In genomic region chr1:154791544-154792174, GRCm38 (mm10) we compare ENCODE assay signal across 9 mouse cellular contexts.
A peak's percentile ranks its signal among the peaks of the same experiment; 100 is the strongest.
DNase-seq lines count a peak whose midpoint lies in the region; ATAC-seq and TF ChIP-seq lines count a peak whose summit lies in the region.
"Had no signal": no experiment of that assay in that cellular context is flagged by ENCODE, and none has a peak within 500 bp of the region (broad histone marks: within the 10 kb centered on the region; RNA-seq: fewer than 3 reads in every experiment).

No protein-coding gene starts in this region.

- H3K4me3 ChIP-seq in forebrain, embryonic 15.5 days: no peak overlapping the region
- H3K4me3 ChIP-seq in forebrain, embryonic 11.5 days (ENCODE audit: low read depth, low read length): no peak overlapping the region
- H3K4me3 ChIP-seq in E14TG2a.4 (replicated peaks; ENCODE audit: low read length): peak overlapping the region; percentile 37
- no peak overlapping the region for H3K4me3 ChIP-seq in embryonic facial prominence, embryonic 15.5 days (replicated peaks)

- no peak for TF ChIP-seq CTCF in E14TG2a.4 (conservative IDR thresholded peaks at IDR 0.05; ENCODE audit: low read length)

- H3K36me3 ChIP-seq in forebrain, embryonic 15.5 days: no peaks in the 10 kb centered on the region
- H3K36me3 ChIP-seq in forebrain, embryonic 11.5 days (ENCODE audit: control insufficient read depth, insufficient read depth, low read length): no peaks in the 10 kb centered on the region
- H3K36me3 ChIP-seq in E14TG2a.4 (ENCODE audit: insufficient read depth, low read length): no peaks in the 10 kb centered on the region
- H3K36me3 ChIP-seq in embryonic facial prominence, embryonic 15.5 days: no peaks in the 10 kb centered on the region

- no peak overlapping the region for H3K4me2 ChIP-seq in forebrain, embryonic 15.5 days (replicated peaks)
- H3K4me2 ChIP-seq in forebrain, embryonic 11.5 days (ENCODE audit: low read depth, low read length, severe bottlenecking): no peak overlapping the region
- no peak overlapping the region; the same call in 1 of the 2 replicates for H3K4me2 ChIP-seq in embryonic facial prominence, embryonic 15.5 days (replicated peaks)

- no peaks in the 10 kb centered on the region for H3K27me3 ChIP-seq in forebrain, embryonic 15.5 days
- H3K27me3 ChIP-seq in forebrain, embryonic 11.5 days (ENCODE audit: control insufficient read depth, insufficient read depth, low read length): no peaks in the 10 kb centered on the region
- H3K27me3 ChIP-seq in E14TG2a.4 (ENCODE audit: insufficient read depth, low read length): peaks cover 5% of the 10 kb centered on the region; the same call in 1 of the 2 replicates
- H3K27me3 ChIP-seq in embryonic facial prominence, embryonic 15.5 days: no peaks in the 10 kb centered on the region
- H3K27me3 ChIP-seq: CH12.LX had no signal

- no peak for DNase-seq in forebrain, embryonic 11.5 days (ENCODE audit: low spot score)
- peak; percentile 54 to 60 for DNase-seq in left cerebral cortex, adult 18-20 months (ENCODE audit: low spot score in 2 of 2)
- DNase-seq in urinary bladder, postnatal 4 days (ENCODE audit: low spot score in 2 of 2): no peak
- no peak for DNase-seq in urinary bladder, adult 2 months (ENCODE audit: low spot score)
- DNase-seq in neural tube, embryonic 10.5 days (ENCODE audit: extremely low spot score, low spot score): no peak

- H3K27ac ChIP-seq in forebrain, embryonic 15.5 days (replicated peaks): peak overlapping the region; percentile 74
- no peak overlapping the region for H3K27ac ChIP-seq in forebrain, embryonic 11.5 days (ENCODE audit: low read depth, low read length)
- peak overlapping the region; percentile 5; the same call in 1 of the 2 replicates for H3K27ac ChIP-seq in embryonic facial prominence, embryonic 15.5 days (replicated peaks)

- WGBS in forebrain, embryonic 15.5 days: 39% methylated on average over 13 of the region's 13 CpGs
- 83% methylated on average over 13 of the region's 13 CpGs for WGBS in forebrain, embryonic 11.5 days
- 53% methylated on average over 13 of the region's 13 CpGs for WGBS in embryonic facial prominence, embryonic 15.5 days

- peak; percentile 42 for ATAC-seq in forebrain, embryonic 15.5 days (replicated peaks)
- no peak for ATAC-seq in forebrain, embryonic 11.5 days (replicated peaks; ENCODE audit: low FRiP score)
- no peak for ATAC-seq in embryonic facial prominence, embryonic 15.5 days (ENCODE audit: insufficient number of reproducible peaks, low FRiP score, low TSS enrichment, low read depth)

- H3K9me3 ChIP-seq in forebrain, embryonic 15.5 days: no peaks in the 10 kb centered on the region
- H3K9me3 ChIP-seq in forebrain, embryonic 11.5 days (ENCODE audit: control insufficient read depth, low read length): no peaks in the 10 kb centered on the region
- no peaks in the 10 kb centered on the region for H3K9me3 ChIP-seq in E14TG2a.4 (ENCODE audit: low read length)
- no peaks in the 10 kb centered on the region for H3K9me3 ChIP-seq in embryonic facial prominence, embryonic 15.5 days (replicated peaks)

- no peak overlapping the region for H3K9ac ChIP-seq in forebrain, embryonic 15.5 days (replicated peaks)
- no peak overlapping the region for H3K9ac ChIP-seq in forebrain, embryonic 11.5 days (ENCODE audit: low read length)
- H3K9ac ChIP-seq in embryonic facial prominence, embryonic 15.5 days: no peak overlapping the region

- H3K4me1 ChIP-seq in forebrain, embryonic 15.5 days: peaks cover 22% of the 10 kb centered on the region
- no peaks in the 10 kb centered on the region for H3K4me1 ChIP-seq in forebrain, embryonic 11.5 days (replicated peaks; ENCODE audit: control insufficient read depth, insufficient read depth, low read length)
- peaks cover 11% of the 10 kb centered on the region for H3K4me1 ChIP-seq in E14TG2a.4 (replicated peaks; ENCODE audit: low read depth, low read length)
- peaks cover 7% of the 10 kb centered on the region; the same call in 1 of the 2 replicates for H3K4me1 ChIP-seq in embryonic facial prominence, embryonic 15.5 days

Comparison
In these comparisons a context has a peak if more than half of its experiments do, and no peak if none do; other contexts are left out.
1. DNase-seq: peak in left cerebral cortex, adult 18-20 months (2 of 2); none in forebrain, embryonic 11.5 days (single experiment), urinary bladder, postnatal 4 days (0 of 2), urinary bladder, adult 2 months (single experiment) and neural tube, embryonic 10.5 days (single experiment).